In genomic region chr11:84752007-84752406, GRCm38 (mm10) we compare ENCODE assay signal across 15 mouse cellular contexts.
A peak's percentile ranks its signal among the peaks of the same experiment; 100 is the strongest.
DNase-seq lines count a peak whose midpoint lies in the region; ATAC-seq and TF ChIP-seq lines count a peak whose summit lies in the region.
"Had no signal": no experiment of that assay in that cellular context is flagged by ENCODE, and none has a peak within 500 bp of the region (broad histone marks: within the 10 kb centered on the region; RNA-seq: fewer than 3 reads in every experiment).

No protein-coding gene starts in this region.

- no peak overlapping the region for H3K4me3 ChIP-seq in lung, postnatal 0 days (ENCODE audit: low read depth, low read length)
- H3K4me3 ChIP-seq in G1E (ENCODE audit: low read depth, low read length) = no peak overlapping the region
- H3K4me3 ChIP-seq: forebrain, embryonic 13.5 days; limb, embryonic 13.5 days had no signal

- no peaks in the 10 kb centered on the region for H3K27me3 ChIP-seq in lung, postnatal 0 days (replicated peaks; ENCODE audit: insufficient read depth, low read length)
- H3K27me3 ChIP-seq in G1E (ENCODE audit: insufficient read depth, low read length) = peaks cover 70% of the 10 kb centered on the region
- H3K27me3 ChIP-seq: limb, embryonic 13.5 days had no signal

- DNase-seq in heart, postnatal 4 days = peak; percentile 8
- no peak for DNase-seq in heart, adult 8-10 months (ENCODE audit: low spot score)
- DNase-seq in lung, postnatal 0 days (ENCODE audit: low spot score) = peak; percentile 7
- DNase-seq in lung, postnatal 10 days = no peak
- no peak for DNase-seq in G1E (ENCODE audit: low spot score)
- DNase-seq in c-Kit-positive CD71-positive TER-119-negative erythroid progenitor cells, embryonic 14.5 days (ENCODE audit: low read depth) = peak; percentile 5
- no peak for DNase-seq in urinary bladder, postnatal 36 days (ENCODE audit: low spot score in 2 of 2)
- DNase-seq: adrenal gland, adult 8-10 months; cerebellum, adult 18-20 months; heart, postnatal 36 days; kidney, adult 8-10 months had no signal

- no peak for ATAC-seq in lung, postnatal 0 days
- ATAC-seq in G1E (ENCODE audit: extremely low read depth, insufficient number of reproducible peaks, low FRiP score, poor library complexity, severe bottlenecking) = no peak
- no peak for ATAC-seq in megakaryocyte, adult 5-6 weeks (ENCODE audit: poor library complexity, severe bottlenecking)
- ATAC-seq: forebrain, embryonic 13.5 days had no signal

- H3K4me2 ChIP-seq in lung, postnatal 0 days (replicated peaks; ENCODE audit: low read depth, low read length) = no peak overlapping the region
- H3K4me2 ChIP-seq: forebrain, embryonic 13.5 days; limb, embryonic 13.5 days had no signal

- TF ChIP-seq CTCF in lung, postnatal 0 days (IDR thresholded peaks at IDR 0.05) = peak; percentile 39
- TF ChIP-seq CTCF in G1E (IDR thresholded peaks at IDR 0.05; ENCODE audit: low read depth, low read length) = peak; percentile 25; the same call in 1 of the 2 replicates

- TF ChIP-seq EP300 in lung, postnatal 0 days (IDR thresholded peaks at IDR 0.05) = no peak

- no peaks in the 10 kb centered on the region for H3K36me3 ChIP-seq in lung, postnatal 0 days (ENCODE audit: insufficient read depth, low read length)
- H3K36me3 ChIP-seq in G1E (replicated peaks) = no peaks in the 10 kb centered on the region
- H3K36me3 ChIP-seq: limb, embryonic 13.5 days had no signal

- H3K27ac ChIP-seq in lung, postnatal 0 days (ENCODE audit: low read length) = no peak overlapping the region
- H3K27ac ChIP-seq: forebrain, embryonic 13.5 days; limb, embryonic 13.5 days; macrophage had no signal

- no peaks in the 10 kb centered on the region for H3K9me3 ChIP-seq in lung, postnatal 0 days (ENCODE audit: low read length)
- no peaks in the 10 kb centered on the region for H3K9me3 ChIP-seq in G1E (replicated peaks)
- H3K9me3 ChIP-seq: forebrain, embryonic 13.5 days; limb, embryonic 13.5 days had no signal

- no peak overlapping the region for H3K9ac ChIP-seq in lung, postnatal 0 days (replicated peaks; ENCODE audit: low read depth)
- H3K9ac ChIP-seq: forebrain, embryonic 13.5 days; limb, embryonic 13.5 days had no signal

- 75% methylated on average over 6 of the region's 6 CpGs for WGBS in lung, postnatal 0 days

- H3K4me1 ChIP-seq in lung, postnatal 0 days (ENCODE audit: insufficient read depth, low read depth, low read length) = no peaks in the 10 kb centered on the region
- no peaks in the 10 kb centered on the region; the same call in 1 of the 2 replicates for H3K4me1 ChIP-seq in G1E (ENCODE audit: insufficient read depth, low read depth, low read length)

Comparison
In these comparisons a context has a peak if more than half of its experiments do, and no peak if none do; other contexts are left out.
1. DNase-seq: peak in heart, postnatal 4 days (single experiment), lung, postnatal 0 days (single experiment) and c-Kit-positive CD71-positive TER-119-negative erythroid progenitor cells, embryonic 14.5 days (single experiment); none in heart, adult 8-10 months (single experiment), lung, postnatal 10 days (single experiment), G1E (single experiment) and urinary bladder, postnatal 36 days (0 of 2).